Mouse (Mus musculus) B cell, adult 62 days (primary cell): Measurements from ENCODE around the gene Ccsap. TPM values are rescaled to one million over a fixed set of nuclear protein-coding genes. Genes with fewer than 3 reads are reported as not detected.

Experiments used
- total RNA-seq: library from RNA; stranded (reverse); gene quantifications from 4 replicates; pipeline ENCODE4 v1.2.4, GENCODE M21; 2023

The Ccsap gene
- 19.0 to 22.3 TPM (median 20.5 TPM) in 4 replicates for total RNA-seq

DNA sequence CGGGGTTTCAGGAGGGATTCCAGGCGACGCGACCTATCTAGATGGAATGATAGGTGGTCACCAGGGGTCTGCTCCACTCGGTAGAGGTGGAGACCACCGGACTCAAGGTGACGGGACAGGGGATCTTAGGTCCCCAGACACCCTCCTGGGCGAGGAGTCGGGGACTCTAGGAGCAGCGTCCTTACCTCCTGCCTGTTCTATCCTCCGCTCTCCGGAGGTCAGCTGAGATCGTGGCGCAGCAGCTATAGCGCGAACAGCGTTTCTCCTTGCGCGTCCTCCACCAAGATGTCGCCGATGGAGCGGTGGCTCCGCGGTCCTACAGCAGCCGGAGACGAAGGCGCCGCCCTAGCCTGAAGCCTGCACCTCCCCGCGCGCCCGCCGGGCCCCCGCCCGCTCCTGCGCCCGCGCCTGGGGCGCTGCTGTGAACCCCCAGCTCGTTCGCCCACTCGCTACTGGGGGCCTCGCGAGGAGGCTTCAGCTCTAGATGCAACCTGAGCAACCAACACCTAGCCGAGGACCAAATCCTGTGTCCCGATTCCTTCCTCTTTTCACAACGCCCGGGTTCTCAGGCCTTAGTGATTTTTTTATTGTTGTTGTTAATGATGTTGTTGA is at the start of gene Ccsap:
Ccsap (minus strand) TSS at position 562 of the 612 bp plus-strand sequence.

DNA sequence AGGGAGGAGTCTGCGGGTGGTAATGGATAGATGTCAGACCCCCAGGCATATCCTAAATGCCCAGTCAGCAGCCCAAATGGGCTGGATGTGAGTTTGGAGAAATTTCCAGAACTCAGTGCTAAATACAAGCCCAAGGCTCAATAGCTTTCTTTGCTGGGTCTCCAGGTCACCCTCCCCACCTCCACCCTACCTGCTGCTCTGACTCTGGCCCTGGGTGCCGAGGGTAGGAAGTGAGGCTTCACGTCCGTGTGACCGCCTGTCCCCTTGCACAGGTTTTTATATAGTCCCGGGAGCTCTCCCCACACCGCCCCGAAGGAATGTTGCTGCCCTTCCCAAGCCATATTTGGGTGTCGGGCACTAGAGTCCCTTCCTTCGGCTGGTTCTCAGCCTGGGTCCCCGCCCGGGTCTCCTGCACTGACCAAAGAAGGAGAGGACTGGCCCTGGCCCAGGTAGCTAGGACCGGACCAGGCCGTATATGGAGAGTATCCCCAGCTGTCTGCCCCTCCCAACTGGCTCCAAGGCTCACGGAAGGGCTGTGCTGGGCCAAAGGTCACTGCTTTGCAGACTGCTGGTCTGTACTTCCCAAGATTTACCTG is 34.6 kb upstream of the Ccsap start, which contains the start of gene Acta1:
Acta1 (minus strand) TSS at position 250 of the 596 bp plus-strand sequence.

GRCm38 (mm10) chr8:123805718-123806373 is 54.2 kb downstream of the Ccsap start, which contains the start of gene Rab4a:
Rab4a (plus strand) TSS chr8:123805985.

Other genes starting within 250 kb of the Ccsap start
- not detected in 4 replicates for gene Rhou, start 206.3 kb downstream of the Ccsap start, total RNA-seq
- gene Rab4a, start 54.2 kb downstream of the Ccsap start, total RNA-seq: not detected in 4 replicates
- 0.39 TPM in 1 of 4 replicates, not detected in the others for gene Acta1, start 34.5 kb upstream of the Ccsap start, total RNA-seq
- gene Nup133, start 89.1 kb upstream of the Ccsap start, total RNA-seq: 35.1 to 37.8 TPM (median 37.2 TPM) in 4 replicates
- gene Abcb10, start 122.9 kb upstream of the Ccsap start, total RNA-seq: 11.7 to 14.2 TPM (median 13.2 TPM) in 4 replicates
- 71.1 to 78.8 TPM (median 74.0 TPM) in 4 replicates for gene Taf5l, start 161.2 kb upstream of the Ccsap start, total RNA-seq
- 23.4 to 26.3 TPM (median 24.8 TPM) in 4 replicates for gene Urb2, start 161.3 kb upstream of the Ccsap start, total RNA-seq